Mouse (Mus musculus) hindbrain, embryonic 11.5 days (tissue): ENCODE measurements around the gene Gpr15. TPM values are rescaled to one million over a fixed set of nuclear protein-coding genes. Genes with fewer than 3 reads are reported as not detected.

Source experiments
- ATAC-seq: fragments of 200-750 bp; cut with Nextera tagmentation; 2 replicates; pipeline ENCODE4 v1.8.0; 2017; ENCODE audit warnings: mild to moderate bottlenecking, moderate TSS enrichment, moderate library complexity; ENCODE audit not compliant: low FRiP score
- DNase-seq: peaks from one replicate; pipeline ENCODE4 v3.0.0-alpha.2; 2015; ENCODE audit warnings: low spot score
- H3K27ac ChIP-seq: fragments of 300-500 bp; sonication (generic); 2 replicates; pipeline ENCODE4 v1.5.1; 2014; ENCODE audit warnings: mild to moderate bottlenecking, low read depth, low read length
- H3K27me3 ChIP-seq: fragments of 300-500 bp; sonication (generic); 2 replicates; pipeline ENCODE4 v1.6.1; 2014; ENCODE audit warnings: mild to moderate bottlenecking, low read length, moderate library complexity, mixed read lengths; ENCODE audit not compliant: control insufficient read depth, insufficient read depth
- H3K36me3 ChIP-seq: fragments of 300-500 bp; sonication (generic); 2 replicates; pipeline ENCODE4 v1.6.1; 2014; ENCODE audit warnings: mild to moderate bottlenecking, low read length, moderate library complexity, mixed read lengths; ENCODE audit not compliant: control insufficient read depth, insufficient read depth
- H3K4me1 ChIP-seq: fragments of 300-500 bp; sonication (generic); replicated peaks from 2 replicates; pipeline ENCODE4 v1.6.1; 2014; ENCODE audit warnings: low read length, mixed read lengths; ENCODE audit not compliant: control insufficient read depth, insufficient read depth
- H3K4me2 ChIP-seq: fragments of 300-500 bp; sonication (generic); replicated peaks from 2 replicates; pipeline ENCODE4 v1.6.1; 2014; ENCODE audit warnings: mild to moderate bottlenecking, low read depth, low read length
- H3K4me3 ChIP-seq: fragments of 300-500 bp; sonication (generic); 2 replicates; pipeline ENCODE4 v1.5.1; 2014; ENCODE audit warnings: low read depth, low read length
- H3K9ac ChIP-seq: fragments of 300-500 bp; sonication (generic); 2 replicates; pipeline ENCODE4 v1.6.1; 2014; ENCODE audit warnings: low read depth, low read length
- H3K9me3 ChIP-seq: fragments of 300-500 bp; sonication (generic); 2 replicates; pipeline ENCODE4 v1.6.1; 2016; ENCODE audit warnings: low read length; ENCODE audit not compliant: control insufficient read depth
- WGBS: fragments of 180-500 bp; shearing (Covaris S2); extraction: QIAGEN DNeasy Blood & Tissue Kit; methylation state at CpG from one replicate; pipeline ENCODE4 v1.1.7; 2014; 5-methylcytosine and 5-hydroxymethylcytosine counted together
- polyA plus RNA-seq: library from polyadenylated mRNA; unstranded; fragments of >200 nt; fragmentation: Nextera tagmentation; extraction: Ambion mirVana; gene quantifications from 2 replicates; pipeline ENCODE4 v1.2.1, GENCODE M21; 2014

Gene Gpr15
- polyA plus RNA-seq, 1 experiment from 2014 or later: not detected

- H3K4me3 ChIP-seq: peak overlapping the region; percentile 84
- H3K9me3 ChIP-seq: no peaks in the 10 kb centered on the region
- DNase-seq (no peak), ATAC-seq (no peak)
- peak overlapping the region; percentile 81 for H3K9ac ChIP-seq
- WGBS: under 1% methylated on average over 22 of the region's 25 CpGs
- no peaks in the 10 kb centered on the region for H3K36me3 ChIP-seq
- H3K27ac ChIP-seq: peak overlapping the region; percentile 51; the same call in 1 of the 2 replicates
- peak overlapping the region; percentile 88 for H3K4me2 ChIP-seq
- H3K27me3 ChIP-seq: no peaks in the 10 kb centered on the region
- no peaks in the 10 kb centered on the region for H3K4me1 ChIP-seq
Observed at GRCm38 (mm10) chr16:58670643-58671042, 48.2 kb downstream of the Gpr15 start.

- Histone ChIP-seq H3K27ac (peak within 1 kb of the TSS; percentile 51; the same call in 1 of the 2 replicates), H3K36me3 (no peaks in the 10 kb centered on the region), H3K27me3 (no peaks in the 10 kb centered on the region), H3K4me1 (no peaks in the 10 kb centered on the region), H3K4me2 (peak within 1 kb of the TSS; percentile 88), H3K9me3 (no peaks in the 10 kb centered on the region), H3K4me3 (peak within 1 kb of the TSS; percentile 84), H3K9ac (peak within 1 kb of the TSS; percentile 81)
- DNase-seq (peak; percentile 86), ATAC-seq (peak; percentile 99)
- WGBS: 1% methylated on average over 50 of the region's 51 CpGs
Observed at GRCm38 (mm10) chr16:58669917-58670630, 48.8 kb downstream of the Gpr15 start, which contains the start of gene Cpox. Gene Cpox, plus strand, starts transcription at chr16:58670292.

- Histone ChIP-seq H3K27me3 (no peaks in the 10 kb centered on the region), H3K4me1 (no peaks in the 10 kb centered on the region), H3K9ac (no peak overlapping the region), H3K36me3 (no peaks in the 10 kb centered on the region), H3K9me3 (no peaks in the 10 kb centered on the region), H3K4me2 (no peak overlapping the region), H3K27ac (0 out of 2 replicates have a peak overlapping the region, but pooled peaks have one; percentile 11), H3K4me3 (no peak overlapping the region; the same call in 1 of the 2 replicates)
- WGBS: 68% methylated on average over 5 of the region's 5 CpGs
- DNase-seq (no peak), ATAC-seq (no peak)
Observed at GRCm38 (mm10) chr16:58669264-58669663, 49.6 kb downstream of the Gpr15 start.

- H3K9ac ChIP-seq: no peak overlapping the region
- no peak for DNase-seq
- H3K27ac ChIP-seq: no peak overlapping the region
- H3K4me2 ChIP-seq: no peak overlapping the region
- no peak for ATAC-seq
- H3K36me3 ChIP-seq: no peaks in the 10 kb centered on the region
- no peaks in the 10 kb centered on the region for H3K9me3 ChIP-seq
- no peaks in the 10 kb centered on the region for H3K27me3 ChIP-seq
- WGBS: 81% methylated on average over 3 of the region's 3 CpGs
- no peaks in the 10 kb centered on the region for H3K4me1 ChIP-seq
- H3K4me3 ChIP-seq: no peak overlapping the region
Observed at GRCm38 (mm10) chr16:58668586-58668985, 50.3 kb downstream of the Gpr15 start.

Other genes with a start within 250 kb of the Gpr15 start
- 8.0 and 9.8 TPM in 2 replicates for gene St3gal6, start 194.8 kb downstream of the Gpr15 start, polyA plus RNA-seq
- gene Gm813, start 102.1 kb downstream of the Gpr15 start, polyA plus RNA-seq: not detected in 2 replicates
- not detected in 2 replicates for gene E330017A01Rik, start 80.3 kb downstream of the Gpr15 start, polyA plus RNA-seq
- gene Cpox, start 48.8 kb downstream of the Gpr15 start, polyA plus RNA-seq: 21.0 and 23.4 TPM in 2 replicates
- gene Cldnd1, start 8.8 kb upstream of the Gpr15 start, polyA plus RNA-seq: 137 and 140 TPM in 2 replicates
- gene Olfr172, start 44.1 kb upstream of the Gpr15 start, polyA plus RNA-seq: not detected in 2 replicates
- not detected in 2 replicates for gene Olfr173, start 81.2 kb upstream of the Gpr15 start, polyA plus RNA-seq
- gene Olfr175-ps1, start 107.7 kb upstream of the Gpr15 start, polyA plus RNA-seq: not detected in 2 replicates
- gene Olfr177, start 155.7 kb upstream of the Gpr15 start, polyA plus RNA-seq: not detected in 2 replicates
- not detected in 2 replicates for gene Olfr178, start 173.0 kb upstream of the Gpr15 start, polyA plus RNA-seq
- gene Olfr181, start 209.7 kb upstream of the Gpr15 start, polyA plus RNA-seq: not detected in 2 replicates
- not detected in 2 replicates for gene Olfr180, start 210.3 kb upstream of the Gpr15 start, polyA plus RNA-seq